Mouse (Mus musculus) cerebral cortex, adult 2 months (tissue): Measurements from ENCODE around the gene Optn.

Experiments used
- WGBS: fragments of 180-500 bp; shearing (Covaris S2); methylation state at CpG from one replicate; pipeline ENCODE4 v1.1.7; 2018; 5-methylcytosine and 5-hydroxymethylcytosine counted together

Gene Optn

DNA sequence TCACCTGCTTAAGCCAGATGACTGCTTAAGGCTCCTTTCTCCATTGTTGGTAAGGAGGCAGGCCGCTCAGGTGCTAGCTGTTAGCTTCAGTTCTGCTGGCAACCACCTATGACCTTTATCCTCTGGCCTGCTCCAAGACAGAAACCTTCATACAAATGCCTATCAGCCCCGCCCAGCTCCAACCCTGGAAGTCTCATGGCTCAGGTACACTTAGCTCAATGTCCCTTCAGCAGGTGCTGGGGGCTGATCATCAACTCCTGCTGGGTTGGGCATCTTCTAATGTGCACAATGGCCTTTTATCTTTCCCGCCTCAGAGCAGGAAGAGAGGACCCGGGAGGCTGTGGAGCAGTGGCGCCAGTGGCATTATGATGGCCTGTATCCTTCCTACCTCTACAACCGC is 78.9 kb downstream of the Optn start:
- WGBS, result 82% methylated on average over 6 of the region's 6 CpGs

DNA sequence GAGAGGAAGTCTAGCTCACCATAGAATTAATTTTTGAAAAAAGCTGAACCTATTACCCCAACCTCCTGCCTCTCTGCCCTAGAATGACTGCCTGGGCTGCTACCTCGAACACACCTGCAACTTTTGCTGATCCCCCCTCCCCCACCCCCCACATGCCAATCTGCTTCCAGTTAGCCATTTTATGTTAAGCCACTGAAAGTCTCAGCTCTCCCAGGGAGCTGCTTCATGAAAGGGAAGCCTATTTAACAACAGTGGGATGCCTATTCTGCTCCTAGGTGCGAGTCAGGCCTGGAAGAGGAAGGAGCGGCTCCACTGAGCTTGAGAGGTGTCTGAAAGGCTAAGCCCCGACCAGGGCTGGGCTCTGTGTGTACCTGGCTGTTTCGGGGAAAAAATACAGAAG is 79.9 kb downstream of the Optn start:
- WGBS, result 54% methylated on average over 5 of the region's 5 CpGs

DNA sequence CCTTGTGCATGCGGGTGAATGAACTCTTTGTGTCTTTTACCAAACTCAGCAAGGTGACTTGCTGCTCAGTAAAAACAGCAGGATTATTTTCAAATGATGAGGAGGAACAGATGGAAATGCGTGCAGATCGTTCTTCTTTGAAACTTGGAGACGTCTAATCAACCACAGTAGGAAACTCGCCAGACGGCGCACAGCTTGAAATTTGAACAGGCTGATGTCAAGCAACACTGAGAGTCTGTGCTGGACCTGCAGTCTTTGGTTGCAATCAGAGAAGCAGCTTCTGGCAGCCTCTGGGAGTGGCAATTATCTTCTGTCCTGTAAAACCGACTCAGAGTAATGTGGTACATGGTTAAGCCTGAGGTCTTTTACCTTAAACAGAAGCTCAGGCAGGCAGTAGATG is 85.8 kb downstream of the Optn start:
- 32% methylated on average over 8 of the region's 8 CpGs for WGBS

DNA sequence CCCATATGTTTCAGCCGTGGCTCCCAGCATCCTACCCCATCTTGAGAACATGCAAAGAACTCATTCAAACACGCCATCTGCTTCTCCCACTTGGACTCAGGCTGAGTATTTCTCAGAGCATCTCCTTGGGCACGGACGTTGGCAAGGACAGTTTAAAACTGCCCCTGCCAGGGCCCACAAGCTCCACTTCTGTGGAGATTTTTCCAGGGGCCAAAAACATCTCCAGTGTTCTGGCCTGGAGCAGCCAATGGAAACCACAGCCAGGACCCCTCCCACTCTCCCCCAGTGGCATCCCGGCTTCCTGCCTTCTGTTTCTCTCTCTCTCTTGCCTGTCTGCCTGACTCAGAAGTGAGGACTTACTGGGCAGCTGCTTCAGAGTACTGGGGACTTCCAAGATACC is 88.0 kb downstream of the Optn start, which contains the start of gene Ucma:
TSS of gene Ucma (plus strand) at position 316 of the 400 bp plus-strand sequence.
- 33% methylated on average over 5 of the region's 5 CpGs for WGBS
